In the genomic region with DNA sequence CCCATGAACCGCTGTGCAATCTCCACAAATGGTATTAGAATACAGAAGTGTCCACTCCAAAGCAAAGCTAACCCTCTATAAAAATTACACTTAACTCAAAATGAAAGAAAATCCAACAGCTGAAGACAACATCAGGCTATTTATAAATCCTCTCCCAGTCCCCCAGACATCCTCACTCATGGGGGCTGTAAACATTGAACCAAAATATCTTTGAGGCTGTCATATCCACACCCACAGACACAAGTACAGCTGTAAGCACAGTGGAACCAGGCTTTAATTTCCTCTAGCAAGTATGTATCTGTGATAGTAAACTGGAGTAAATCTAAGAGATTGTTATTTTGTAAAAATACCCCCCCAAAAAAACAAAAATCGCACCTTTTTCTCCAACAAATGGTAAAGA, we compare ENCODE assay signal across 15 mouse cellular contexts.
"Had no signal": no experiment of that assay in that cellular context is flagged by ENCODE, and none has a peak within 500 bp of the region (broad histone marks: within the 10 kb centered on the region; RNA-seq: fewer than 3 reads in every experiment).

No protein-coding gene starts in this region.

- H3K4me3 ChIP-seq: midbrain, embryonic 10.5 days; midbrain, embryonic 12.5 days; neural tube, embryonic 12.5 days; stomach, embryonic 15.5 days had no signal

- DNase-seq: lung, adult 18-20 months; lung, embryonic 14.5 days; lung, postnatal 10 days; lung, postnatal 4 days; midbrain, embryonic 14.5 days; right cerebral cortex, postnatal 14 days; thymus, adult 18-20 months; thymus, postnatal 14 days; thymus, postnatal 36 days had no signal

- H3K27ac ChIP-seq: liver, embryonic 14.5 days; midbrain, embryonic 10.5 days; midbrain, embryonic 12.5 days; neural tube, embryonic 12.5 days; stomach, embryonic 15.5 days; stomach, postnatal 0 days had no signal

- H3K27me3 ChIP-seq: midbrain, embryonic 12.5 days; neural tube, embryonic 12.5 days; stomach, embryonic 15.5 days had no signal

- H3K4me2 ChIP-seq: lung, embryonic 14.5 days; midbrain, embryonic 12.5 days; neural tube, embryonic 12.5 days; stomach, embryonic 15.5 days had no signal
